Mouse (Mus musculus) Patski (cell line): Measurements from ENCODE around the gene Mmp19. TPM values are rescaled to one million over a fixed set of nuclear protein-coding genes. Genes with fewer than 3 reads are reported as not detected.

Experiments used
- ATAC-seq: fragments of 100-300 bp; one replicate; pipeline ENCODE4 v1.8.0; 2021
- CTCF ChIA-PET: fragments of 350-600 bp; sonication (Branson Sonifier 250); formaldehyde crosslinking; loops from one replicate; lab custom pipeline; 2022; ENCODE audit warnings: inconsistent platforms; lab: Charles Lee
- POLR2A ChIA-PET: fragments of 350-600 bp; sonication (Branson Sonifier 250); formaldehyde crosslinking; loops from one replicate; lab custom pipeline; 2022; ENCODE audit warnings: antibody characterized with exemption, inconsistent platforms; lab: Charles Lee
- DNase-seq: peaks from one replicate; pipeline ENCODE4 v3.0.0-alpha.2; 2011; ENCODE audit warnings: low read depth, low spot score
- H3K27me3 ChIP-seq: fragments of 371-371 bp; one replicate; pipeline ENCODE4 v1.5.1; 2021
- CTCF ChIP-seq: fragments of 100-300 bp; IDR thresholded peaks from one replicate; pipeline ENCODE4 v1.5.1; 2021
- in situ Hi-C: fragments of 300-500 bp; cut with MboI; formaldehyde crosslinking; loops from 3 replicates; pipeline ENCODE4 v1.11.1; 2018; ENCODE audit warnings: low pct_unique_long_range_greater_than_20kb, mixed read lengths
- polyA plus RNA-seq: library from polyadenylated mRNA; unstranded; gene quantifications from one replicate; pipeline ENCODE4 v1.2.3, GENCODE M21; 2021

Gene Mmp19
- polyA plus RNA-seq, 1 experiment from 2014 or later = 18.6 TPM

DNA sequence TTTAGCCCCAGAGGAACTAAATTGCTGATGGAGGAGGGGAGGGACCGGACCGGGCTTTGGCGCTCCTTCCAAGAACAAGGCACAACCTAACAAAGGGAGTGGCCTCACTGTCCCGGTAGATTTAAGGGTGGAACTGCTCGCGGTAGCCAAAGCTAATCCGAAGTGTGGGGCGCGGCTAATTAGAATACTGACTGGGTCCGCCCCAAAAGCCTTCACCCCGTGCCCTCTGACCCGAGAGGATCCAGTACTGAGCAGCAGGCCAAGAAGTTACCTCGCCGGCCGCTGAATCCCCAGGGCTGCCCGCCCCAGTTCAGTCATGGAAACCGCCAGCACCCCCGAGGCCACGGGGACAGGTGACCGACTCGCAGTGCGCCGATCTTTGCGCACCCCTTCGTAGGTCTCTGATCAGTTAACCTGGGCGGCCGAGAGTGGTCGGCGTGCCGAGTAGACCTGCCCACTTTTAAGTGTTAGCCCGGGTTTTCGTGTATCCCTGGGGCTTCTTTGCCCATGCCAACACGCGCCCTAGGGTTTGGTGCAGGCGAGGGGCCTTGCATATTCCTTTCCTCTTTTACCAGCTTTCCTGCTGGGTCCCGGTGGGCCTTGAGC, 43.0 kb upstream of the Mmp19 start, which contains the start of gene Pym1:
Gene Pym1, plus strand, starts transcription at position 244 of the 606 bp plus-strand sequence.
- ATAC-seq = peak; percentile 65
- CTCF ChIA-PET = interaction anchor here (1.2 kb wide), 2 partner anchors 16 to 17 kb away, joined by 3 read pairs; no protein-coding TSS in a partner anchor
- H3K27me3 ChIP-seq = no peaks in the 10 kb centered on the region
- no peak for TF ChIP-seq CTCF
- in situ Hi-C loops = no loop called here
- DNase-seq = no peak
- POLR2A ChIA-PET = interaction anchor here (1.1 to 1.2 kb wide), 2 partner anchors 52 to 148 kb away, joined by 4 read pairs; no protein-coding TSS in a partner anchor

DNA sequence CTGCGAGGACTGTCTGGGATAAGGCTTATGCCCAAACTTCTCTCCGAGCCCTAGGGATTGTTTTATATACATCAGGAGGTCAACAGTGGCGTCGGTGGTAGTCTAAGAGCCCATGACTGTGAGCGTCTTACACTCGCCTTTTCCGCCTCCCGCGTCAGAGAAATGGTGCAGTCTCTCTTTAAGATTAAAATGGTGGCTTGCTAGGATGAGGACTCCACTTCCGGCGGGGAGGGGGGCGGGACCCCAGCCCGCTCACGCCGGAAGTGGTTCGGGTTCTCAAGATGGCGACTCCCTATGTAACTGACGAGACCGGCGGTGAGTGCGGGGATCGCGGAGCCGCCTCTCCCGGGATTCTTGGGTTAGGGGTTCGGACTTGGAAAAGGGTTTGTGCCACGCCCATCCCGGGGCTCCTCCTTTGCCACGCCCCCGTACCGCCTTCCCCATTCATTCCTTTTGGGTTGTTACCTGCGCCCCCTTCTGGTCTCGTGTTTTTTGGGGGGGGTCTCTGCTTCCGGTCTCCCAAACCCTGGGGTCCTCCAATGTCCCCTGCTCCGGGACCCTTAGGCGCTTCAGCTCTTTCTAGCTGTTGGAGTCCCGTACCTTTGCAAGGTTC, 42.4 kb upstream of the Mmp19 start:
- ChIA-PET POLR2A (interaction anchor here (1.2 kb wide), 1 partner anchor 53 kb away, joined by 4 read pairs; no protein-coding TSS in a partner anchor), CTCF (interaction anchor here (1.2 kb wide), 1 partner anchor 18 kb away, joined by 3 read pairs; no protein-coding TSS in a partner anchor)
- peak; percentile 77 for TF ChIP-seq CTCF
- H3K27me3 ChIP-seq = no peaks in the 10 kb centered on the region
- DNase-seq = peak; percentile 46
- in situ Hi-C loops = no loop called here
- ATAC-seq = peak; percentile 77

DNA sequence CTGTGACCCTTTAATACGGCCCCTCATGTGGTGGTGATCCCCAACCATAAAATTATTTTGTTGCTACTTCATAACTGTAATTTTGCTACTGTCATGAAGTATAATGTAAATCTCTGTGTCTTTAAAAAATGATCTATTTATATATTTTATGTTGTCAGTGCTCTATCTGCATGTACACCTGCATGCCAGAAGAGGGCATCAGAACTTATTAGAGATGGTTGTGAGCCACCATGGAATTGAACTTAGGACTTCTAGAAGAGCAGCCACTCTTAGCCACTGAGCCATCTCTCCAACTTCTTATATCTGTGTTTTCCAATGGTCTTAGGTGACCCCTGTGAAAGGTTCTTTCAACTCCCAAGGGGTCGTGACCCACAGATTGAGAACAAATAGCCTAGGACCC, 17.8 kb upstream of the Mmp19 start:
- DNase-seq (no peak), ATAC-seq (no peak)
- in situ Hi-C loops = no loop called here
- ChIA-PET POLR2A (no interaction called here), CTCF (interaction anchor here (1.1 to 2.2 kb wide), 5 partner anchors 10 to 28 kb away, joined by 3 to 9 read pairs (median 4); partner anchors contain the start of gene Mmp19)
- no peaks in the 10 kb centered on the region for H3K27me3 ChIP-seq
- peak; percentile 61 for TF ChIP-seq CTCF

DNA sequence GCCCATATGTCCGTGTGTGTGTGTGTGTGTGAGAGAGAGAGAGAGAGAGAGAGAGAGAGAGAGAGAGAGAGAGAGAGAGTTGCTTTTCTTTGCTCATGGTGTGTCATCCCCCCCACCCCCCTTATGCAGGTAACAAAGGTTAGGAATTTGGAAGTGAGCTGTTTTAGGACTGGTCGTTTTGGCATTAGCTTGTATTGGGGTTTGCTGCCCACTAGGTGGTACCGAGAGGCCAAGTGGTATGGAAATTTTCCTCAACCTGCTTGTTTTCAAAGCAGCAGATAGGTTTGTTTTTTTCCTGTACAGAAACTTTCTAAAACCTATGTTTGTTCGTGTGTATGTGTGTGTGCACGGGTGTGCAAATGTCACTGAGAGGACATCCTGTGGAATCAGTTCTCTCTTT, 17.0 kb upstream of the Mmp19 start:
- TF ChIP-seq CTCF = peak; percentile 42

DNA sequence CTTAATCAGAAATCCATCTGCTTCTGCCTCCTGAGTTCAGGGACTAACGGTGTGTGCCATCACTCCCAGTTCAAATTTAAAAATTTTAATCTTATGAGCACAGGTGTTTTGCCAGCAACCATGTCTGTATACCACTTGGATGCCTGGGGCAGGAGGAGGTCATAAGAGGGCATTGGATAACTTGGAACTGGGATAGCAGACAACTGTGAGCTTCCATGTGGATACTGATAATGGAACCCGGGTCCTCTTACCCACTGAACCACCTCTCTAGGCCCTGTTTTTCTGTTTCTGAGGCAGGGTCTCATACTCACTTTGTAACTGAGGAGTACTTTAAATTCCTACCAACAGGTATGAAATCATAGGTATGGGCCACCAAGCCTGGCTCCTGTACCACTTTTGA, 12.3 kb upstream of the Mmp19 start:
- TF ChIP-seq CTCF = no peak
- no peak for ATAC-seq
- no peak for DNase-seq
- H3K27me3 ChIP-seq = no peaks in the 10 kb centered on the region
- CTCF ChIA-PET = interaction anchor here (1.2 to 1.5 kb wide), 2 partner anchors 10 to 12 kb away, joined by 3 to 6 read pairs; partner anchors contain the start of gene Mmp19
- POLR2A ChIA-PET = interaction anchor here (0.9 kb wide), 1 partner anchor 29 kb away, joined by 3 read pairs; no protein-coding TSS in a partner anchor
- in situ Hi-C loops = no loop called here

More for the DNA sequence above, 17.0 kb upstream of the Mmp19 start:
- ATAC-seq (no peak), DNase-seq (no peak)
- CTCF ChIA-PET = interaction anchor here (1.1 to 2.2 kb wide), 4 partner anchors 11 to 29 kb away, joined by 3 to 9 read pairs (median 5); no protein-coding TSS in a partner anchor
- no peaks in the 10 kb centered on the region for H3K27me3 ChIP-seq
- in situ Hi-C loops = no loop called here
- POLR2A ChIA-PET = interaction anchor here (0.7 kb wide), 1 partner anchor 171 kb away, joined by 3 read pairs; no protein-coding TSS in a partner anchor

DNA sequence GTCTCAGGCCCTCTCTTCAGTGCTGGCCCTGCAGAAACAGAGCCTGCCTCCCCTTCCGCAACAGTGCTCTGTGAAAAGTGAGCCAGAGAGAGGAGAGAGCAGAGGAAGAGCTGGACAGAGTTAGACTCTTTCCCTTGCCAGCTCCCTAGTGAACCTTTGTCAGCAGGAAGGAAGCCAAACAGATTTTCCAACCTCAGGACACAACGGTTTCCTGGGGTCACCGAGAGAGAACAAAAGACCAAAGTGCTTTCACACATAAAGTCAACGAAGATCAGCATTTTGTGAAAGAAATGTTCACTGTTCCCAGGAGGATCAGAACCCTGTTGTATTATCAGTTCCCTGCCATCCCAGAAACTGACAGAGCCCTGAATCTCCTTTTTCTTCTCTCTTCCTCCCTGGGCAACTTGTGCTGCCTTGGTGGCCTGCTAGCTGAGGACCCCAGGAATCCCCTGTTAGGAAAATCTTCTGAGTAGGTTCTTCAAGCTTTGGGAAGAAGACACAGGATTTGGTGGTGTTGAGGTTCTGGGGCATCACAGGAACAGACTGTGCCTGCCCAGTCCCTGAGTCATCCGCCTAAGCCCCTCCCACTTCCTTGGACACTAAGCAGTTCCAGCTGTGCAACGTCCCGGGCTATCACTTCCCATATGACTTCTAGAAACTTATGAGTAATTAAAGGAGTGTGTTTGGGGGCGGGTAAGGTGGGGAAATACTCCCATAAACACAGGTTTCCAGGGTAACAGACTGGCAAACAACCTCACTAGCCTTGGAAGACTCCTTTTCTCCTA, 11.5 kb upstream of the Mmp19 start:
- in situ Hi-C loops = no loop called here
- POLR2A ChIA-PET = interaction anchor here (0.9 kb wide), 1 partner anchor 30 kb away, joined by 3 read pairs; no protein-coding TSS in a partner anchor
- H3K27me3 ChIP-seq = no peaks in the 10 kb centered on the region
- DNase-seq = peak; percentile 71
- peak; percentile 99 for ATAC-seq
- TF ChIP-seq CTCF = no peak
- CTCF ChIA-PET = interaction anchor here (1.2 to 1.5 kb wide), 2 partner anchors 9 to 11 kb away, joined by 3 to 6 read pairs; partner anchors contain the start of gene Mmp19

DNA sequence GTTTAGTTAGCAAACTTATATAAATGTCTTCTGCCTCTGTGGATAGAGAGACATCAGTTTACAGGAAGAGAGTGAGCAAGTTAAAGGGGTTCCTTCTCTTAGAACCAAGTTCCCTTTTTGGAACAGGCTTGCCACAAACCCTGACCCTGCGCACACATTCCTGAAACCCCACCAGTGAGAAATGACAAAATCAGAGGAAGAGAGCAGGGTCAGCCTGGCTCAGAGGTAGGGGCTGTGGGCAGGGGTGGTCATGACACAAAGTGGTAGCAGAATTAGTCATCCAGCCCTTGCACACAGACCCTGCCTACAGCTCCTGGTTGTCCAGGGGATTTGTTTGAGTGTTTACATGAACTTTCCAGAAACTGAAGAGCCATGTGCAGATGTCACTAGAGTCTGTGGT, 10.5 kb upstream of the Mmp19 start:
- no peak for DNase-seq
- CTCF ChIA-PET = no interaction called here
- no peaks in the 10 kb centered on the region for H3K27me3 ChIP-seq
- ATAC-seq = no peak
- in situ Hi-C loops = no loop called here
- no peak for TF ChIP-seq CTCF
- POLR2A ChIA-PET = no interaction called here

DNA sequence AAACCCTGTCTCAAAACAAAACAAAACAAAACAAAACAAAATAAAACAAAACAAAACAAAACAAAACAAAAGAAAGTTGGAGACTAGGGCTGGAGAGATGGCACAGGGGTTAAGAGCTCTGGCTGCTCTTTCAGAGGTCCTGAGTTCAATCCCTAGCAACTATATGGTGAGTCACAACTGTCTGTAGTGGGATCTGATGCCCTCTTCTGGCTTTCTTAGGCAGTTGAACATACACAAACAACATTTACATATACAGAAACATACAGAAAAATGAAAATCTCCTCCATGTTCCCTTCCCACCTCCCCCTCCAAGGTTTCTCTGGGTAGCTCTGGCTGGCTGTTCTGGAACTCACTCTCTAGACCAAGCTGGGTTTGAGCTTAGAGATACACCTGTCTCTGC, 1.3 kb downstream of the Mmp19 start:
- in situ Hi-C loops = no loop called here
- ChIA-PET CTCF (interaction anchor here (1.0 to 2.4 kb wide), 3 partner anchors 9 to 20 kb away, joined by 3 to 6 read pairs (median 4); no protein-coding TSS in a partner anchor), POLR2A (no interaction called here)
- ATAC-seq (no peak), DNase-seq (no peak)
- TF ChIP-seq CTCF = no peak
- no peaks in the 10 kb centered on the region for H3K27me3 ChIP-seq

DNA sequence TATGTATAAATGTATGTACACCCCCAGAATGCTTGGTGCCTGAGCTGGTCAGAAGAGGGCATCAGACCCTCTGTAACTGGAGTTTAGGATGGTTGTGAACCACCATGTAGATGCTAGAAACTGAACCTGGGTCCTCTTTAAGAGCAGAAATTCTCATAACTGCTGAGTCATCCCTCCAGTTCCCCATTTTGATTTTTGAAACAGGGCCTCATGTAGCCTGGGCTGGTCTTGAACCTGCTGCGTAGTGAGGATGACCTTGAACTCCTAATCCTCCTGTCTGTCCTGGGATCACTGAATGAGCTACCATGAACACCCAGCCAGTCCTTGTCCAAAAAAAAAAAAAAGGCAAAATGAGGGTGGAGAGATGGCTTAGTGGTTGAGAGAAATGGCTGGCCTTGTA, 2.5 kb downstream of the Mmp19 start:
- no peak for ATAC-seq
- H3K27me3 ChIP-seq = no peaks in the 10 kb centered on the region
- no peak for TF ChIP-seq CTCF
- ChIA-PET CTCF (interaction anchor here (0.8 to 2.4 kb wide), 2 partner anchors 8 to 9 kb away, joined by 3 to 6 read pairs; no protein-coding TSS in a partner anchor), POLR2A (no interaction called here)
- DNase-seq = no peak
- in situ Hi-C loops = no loop called here

DNA sequence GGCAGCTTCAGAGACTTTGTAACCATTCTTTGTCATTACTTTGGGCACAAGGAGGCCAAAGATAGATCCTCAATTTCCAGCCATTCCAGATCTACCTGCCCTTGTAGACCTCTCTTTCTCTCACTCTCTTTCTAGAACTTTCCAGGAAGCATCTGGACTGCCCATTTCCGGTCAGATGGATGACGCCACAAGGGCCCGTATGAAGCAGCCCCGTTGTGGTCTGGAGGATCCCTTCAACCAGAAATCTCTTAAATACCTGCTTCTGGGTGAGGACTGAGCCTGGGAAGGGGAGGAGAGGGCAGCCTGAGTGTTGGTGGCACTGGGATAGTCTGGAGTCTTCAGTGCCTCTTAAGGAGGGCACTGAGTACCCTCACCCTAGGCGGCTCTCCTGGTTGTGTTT, 3.7 kb downstream of the Mmp19 start:
- no peaks in the 10 kb centered on the region for H3K27me3 ChIP-seq
- TF ChIP-seq CTCF = no peak
- ATAC-seq (no peak), DNase-seq (no peak)
- ChIA-PET CTCF (no interaction called here), POLR2A (interaction anchor here (1.0 kb wide), 1 partner anchor 8 kb away, joined by 3 read pairs; no protein-coding TSS in a partner anchor)
- in situ Hi-C loops = no loop called here
